Mouse (Mus musculus) ES-Bruce4 (cell line): ENCODE measurements at regions not wholly inside any gene's neighbourhood (a gene's known extent, or its start where the extent isn't known, plus 50 kb on each side); places are given as distances from the start of the nearest gene placed in this dataset.

Experiments
- CTCF ChIP-seq: IDR thresholded peaks from one replicate; pipeline ENCODE4 v1.8.1; 2011; ENCODE audit warnings: low read depth, low read length
- POLR2A ChIP-seq: IDR thresholded peaks from one replicate; pipeline ENCODE4 v1.8.1; 2011; ENCODE audit warnings: low read length; ENCODE audit not compliant: insufficient read depth

- no peak for TF ChIP-seq POLR2A
- no peak for TF ChIP-seq CTCF
Measured at GRCm38 (mm10) chr10:46333231-46333630, 755.6 kb downstream of the Hace1 start.
